ENCODE assay signal across 8 mouse cellular contexts in the genomic region with DNA sequence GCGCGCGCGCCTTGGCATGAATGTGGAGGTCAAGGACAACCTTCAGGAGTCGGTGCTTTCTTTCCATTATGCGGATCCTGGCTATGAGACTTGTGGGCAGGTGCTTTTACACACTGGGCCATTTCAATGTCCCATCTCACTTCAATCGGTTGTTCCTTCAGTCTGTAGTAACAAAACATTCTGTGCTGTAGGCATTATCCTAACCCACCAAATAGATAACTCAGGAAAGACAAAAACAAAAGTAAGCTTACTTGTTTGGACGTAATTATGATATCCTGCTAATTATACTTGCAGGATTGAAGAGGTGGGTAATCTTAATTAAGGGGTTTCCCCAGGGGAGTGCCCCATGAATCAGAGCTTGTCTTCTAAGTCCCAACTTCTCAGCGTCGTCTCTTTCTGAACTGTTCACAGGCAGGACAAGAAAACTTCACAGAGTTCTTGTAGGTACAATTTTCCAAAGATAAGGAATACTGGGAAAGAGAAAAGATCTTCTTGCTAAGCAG. TPM values are rescaled to one million over a fixed set of nuclear protein-coding genes. Genes with fewer than 3 reads are reported as not detected.
A peak's percentile ranks its signal among the peaks of the same experiment; 100 is the strongest.
DNase-seq lines count a peak whose midpoint lies in the region; ATAC-seq and TF ChIP-seq lines count a peak whose summit lies in the region.

No protein-coding gene starts in this region.

- no peak overlapping the region for H3ac ChIP-seq in myocyte (ENCODE audit: control insufficient read depth, insufficient read length)

- no peaks in the 10 kb centered on the region for H3K9me3 ChIP-seq in embryonic facial prominence, embryonic 12.5 days
- no peaks in the 10 kb centered on the region for H3K9me3 ChIP-seq in hindbrain, postnatal 0 days (ENCODE audit: low read length)

- no peak for TF ChIP-seq CTCF in layer of hippocampus, adult 2 months (conservative IDR thresholded peaks at IDR 0.05)
- TF ChIP-seq CTCF in hindbrain, postnatal 0 days (IDR thresholded peaks at IDR 0.05; ENCODE audit: low read depth) = no peak

- peaks cover 22% of the 10 kb centered on the region for H3K36me3 ChIP-seq in embryonic facial prominence, embryonic 12.5 days
- no peaks in the 10 kb centered on the region for H3K36me3 ChIP-seq in hindbrain, postnatal 0 days (ENCODE audit: insufficient read depth, low read length)
- H3K36me3 ChIP-seq in myocyte (ENCODE audit: control insufficient read depth, insufficient read depth) = no peaks in the 10 kb centered on the region

- WGBS in embryonic facial prominence, embryonic 12.5 days = 46% methylated on average over 10 of the region's 10 CpGs
- 40% methylated on average over 10 of the region's 10 CpGs for WGBS in hindbrain, postnatal 0 days

- H3K4me1 ChIP-seq in embryonic facial prominence, embryonic 12.5 days = peaks cover 24% of the 10 kb centered on the region
- peaks cover 22% of the 10 kb centered on the region for H3K4me1 ChIP-seq in hindbrain, postnatal 0 days (ENCODE audit: insufficient read depth, low read length)

- no peaks in the 10 kb centered on the region for H3K27me3 ChIP-seq in embryonic facial prominence, embryonic 12.5 days
- no peaks in the 10 kb centered on the region for H3K27me3 ChIP-seq in hindbrain, postnatal 0 days (ENCODE audit: insufficient read depth, low read length)
- no peaks in the 10 kb centered on the region for H3K27me3 ChIP-seq in myocyte (ENCODE audit: control insufficient read depth, insufficient read depth, insufficient read length)

- peak overlapping the region; percentile 86 for H3K27ac ChIP-seq in layer of hippocampus, adult 2 months
- peak overlapping the region; percentile 69 for H3K27ac ChIP-seq in embryonic facial prominence, embryonic 12.5 days
- peak overlapping the region; percentile 67 for H3K27ac ChIP-seq in hindbrain, postnatal 0 days

- no peak for TF ChIP-seq POLR2A in myocyte (IDR thresholded peaks at IDR 0.05; ENCODE audit: insufficient read length, low read depth)

- H3K79me2 ChIP-seq in myocyte (ENCODE audit: control insufficient read depth, insufficient read depth) = peaks cover 5% of the 10 kb centered on the region

- peak overlapping the region; percentile 17; the same call in 1 of the 2 replicates for H3K9ac ChIP-seq in embryonic facial prominence, embryonic 12.5 days
- 0 out of 2 replicates have a peak overlapping the region, but pooled peaks have one; percentile 17 for H3K9ac ChIP-seq in hindbrain, postnatal 0 days (replicated peaks; ENCODE audit: low read length)

- H3K4me3 ChIP-seq in layer of hippocampus, adult 2 months = peak overlapping the region; percentile 58
- peak overlapping the region; percentile 73 for H3K4me3 ChIP-seq in embryonic facial prominence, embryonic 12.5 days
- peak overlapping the region; percentile 35 for H3K4me3 ChIP-seq in hindbrain, postnatal 0 days (ENCODE audit: low read length)
- H3K4me3 ChIP-seq in myocyte = peak overlapping the region; percentile 72

- H3K4me2 ChIP-seq in embryonic facial prominence, embryonic 12.5 days (replicated peaks) = peak overlapping the region; percentile 49
- H3K4me2 ChIP-seq in hindbrain, postnatal 0 days (ENCODE audit: low read depth, low read length) = peak overlapping the region; percentile 62
- peak overlapping the region; percentile 96 for H3K4me2 ChIP-seq in myocyte (ENCODE audit: low read depth)

- DNase-seq in layer of hippocampus, adult 2 months (ENCODE audit: low spot score in 2 of 2) = no peak
- DNase-seq in layer of hippocampus, adult 9-10 months (ENCODE audit: low spot score) = no peak
- DNase-seq in hindbrain, postnatal 0 days (ENCODE audit: low spot score) = no peak
- DNase-seq in thymus, postnatal 36 days = no peak
- no peak for DNase-seq in cerebellum, adult 9-11 months
- DNase-seq in spleen, postnatal 14 days (ENCODE audit: low spot score in 2 of 2) = no peak

- ATAC-seq in embryonic facial prominence, embryonic 12.5 days (ENCODE audit: insufficient number of reproducible peaks, insufficient read depth, low FRiP score, low TSS enrichment) = no peak
- ATAC-seq in hindbrain, postnatal 0 days = no peak

TF ChIP-seq in myocyte, 11 proteins besides CTCF, POLR2A, EP300 and RAD21:
- TF ChIP-seq TCF12 (IDR thresholded peaks at IDR 0.05; ENCODE audit: insufficient read depth, poor library complexity, severe bottlenecking) = no peak
- TF ChIP-seq SRF (IDR thresholded peaks at IDR 0.05; ENCODE audit: control insufficient read depth, insufficient read length, low read depth) = no peak
- no peak for TF ChIP-seq MYOD1 (IDR thresholded peaks at IDR 0.05; ENCODE audit: control insufficient read depth in 1 of 3, insufficient read length in 2 of 3, low read depth in 2 of 3)
- TF ChIP-seq REST (IDR thresholded peaks at IDR 0.05; ENCODE audit: insufficient read depth, insufficient read length) = no peak
- no peak for TF ChIP-seq USF1 (IDR thresholded peaks at IDR 0.05; ENCODE audit: low read depth)
- no peak for TF ChIP-seq MAX (IDR thresholded peaks at IDR 0.05; ENCODE audit: low read depth)
- no peak for TF ChIP-seq E2F4 (IDR thresholded peaks at IDR 0.05; ENCODE audit: insufficient read depth)

RNA-seq across cellular contexts. Expression of a gene that starts 0.8 kb away (rescaled TPM):
- total RNA-seq in layer of hippocampus, adult 2 months (2021) = 10 to 100 TPM; 25.2 to 37.6 TPM
- 71.1 and 77.3 TPM in 2 replicates for polyA plus RNA-seq in embryonic facial prominence, embryonic 12.5 days (2016; fragmentation: Nextera tagmentation; extraction: Ambion mirVana)
- 29.3 and 39.5 TPM in 2 replicates for total RNA-seq in hindbrain, postnatal 0 days (2014; rRNA removed)
- 30.7 and 36.5 TPM in 2 replicates for polyA plus RNA-seq in hindbrain, postnatal 0 days (2015; fragmentation: Nextera tagmentation; extraction: Ambion mirVana)
- 19.2 TPM for polyA plus RNA-seq in myocyte (2012; fragmentation: generic; extraction: Trizol)

RNA-seq across cellular contexts. Expression of a gene that starts 13.8 kb away (rescaled TPM):
- 1 to 10 TPM; 1.3 to 3.8 TPM for total RNA-seq in layer of hippocampus, adult 2 months (2021)
- polyA plus RNA-seq in embryonic facial prominence, embryonic 12.5 days (2016; fragmentation: Nextera tagmentation; extraction: Ambion mirVana) = 66.1 and 67.8 TPM in 2 replicates
- total RNA-seq in hindbrain, postnatal 0 days (2014; rRNA removed) = 10.6 and 37.2 TPM in 2 replicates
- 47.0 and 50.1 TPM in 2 replicates for polyA plus RNA-seq in hindbrain, postnatal 0 days (2015; fragmentation: Nextera tagmentation; extraction: Ambion mirVana)
- 0.19 TPM for polyA plus RNA-seq in myocyte (2012; fragmentation: generic; extraction: Trizol)

RNA-seq across cellular contexts. Expression of a gene that starts 14.0 kb away (rescaled TPM):
- total RNA-seq in layer of hippocampus, adult 2 months (2021) = under 1 TPM in 1 of 2 experiments, not detected in 1; 0.13 TPM
- 0.33 TPM in 1 of 2 replicates, not detected in the other for polyA plus RNA-seq in embryonic facial prominence, embryonic 12.5 days (2016; fragmentation: Nextera tagmentation; extraction: Ambion mirVana)
- total RNA-seq in hindbrain, postnatal 0 days (2014; rRNA removed) = not detected in 2 replicates
- polyA plus RNA-seq in hindbrain, postnatal 0 days (2015; fragmentation: Nextera tagmentation; extraction: Ambion mirVana) = 0.13 TPM in 2 replicates
- polyA plus RNA-seq in myocyte (2012; fragmentation: generic; extraction: Trizol) = 0.04 TPM

RNA-seq across cellular contexts. Expression of a gene that starts 32.0 kb away (rescaled TPM):
- total RNA-seq in layer of hippocampus, adult 2 months (2021) = not detected
- polyA plus RNA-seq in embryonic facial prominence, embryonic 12.5 days (2016; fragmentation: Nextera tagmentation; extraction: Ambion mirVana) = not detected in 2 replicates
- not detected in 2 replicates for total RNA-seq in hindbrain, postnatal 0 days (2014; rRNA removed)
- not detected in 2 replicates for polyA plus RNA-seq in hindbrain, postnatal 0 days (2015; fragmentation: Nextera tagmentation; extraction: Ambion mirVana)
- not detected for polyA plus RNA-seq in myocyte (2012; fragmentation: generic; extraction: Trizol)

RNA-seq across cellular contexts. Expression of a gene that starts 43.6 kb away (rescaled TPM):
- under 1 TPM; 0.25 to 0.26 TPM for total RNA-seq in layer of hippocampus, adult 2 months (2021)
- polyA plus RNA-seq in embryonic facial prominence, embryonic 12.5 days (2016; fragmentation: Nextera tagmentation; extraction: Ambion mirVana) = 0.10 TPM in 1 of 2 replicates, not detected in the other
- total RNA-seq in hindbrain, postnatal 0 days (2014; rRNA removed) = 2.0 TPM in 1 of 2 replicates, not detected in the other
- 1.1 and 1.3 TPM in 2 replicates for polyA plus RNA-seq in hindbrain, postnatal 0 days (2015; fragmentation: Nextera tagmentation; extraction: Ambion mirVana)
- polyA plus RNA-seq in myocyte (2012; fragmentation: generic; extraction: Trizol) = 0.56 TPM

Comparison
In these comparisons a context has a peak if more than half of its experiments do, and no peak if none do; other contexts are left out.
1. RNA of a gene that starts 13.8 kb away (polyA plus RNA-seq): 66.1 to 67.8 TPM in embryonic facial prominence, embryonic 12.5 days and 47.0 to 50.1 TPM in hindbrain, postnatal 0 days; 0.19 TPM in myocyte (single experiment); every median in the first group is over 10 times any median in the second.
2. Peak in every context shown above with its lines, with median percentiles within 50 percentile points of each other: H3K27ac ChIP-seq, H3K4me3 ChIP-seq and H3K4me2 ChIP-seq.